Comparison of ENCODE assay signal across 21 mouse cellular contexts in the genomic region with DNA sequence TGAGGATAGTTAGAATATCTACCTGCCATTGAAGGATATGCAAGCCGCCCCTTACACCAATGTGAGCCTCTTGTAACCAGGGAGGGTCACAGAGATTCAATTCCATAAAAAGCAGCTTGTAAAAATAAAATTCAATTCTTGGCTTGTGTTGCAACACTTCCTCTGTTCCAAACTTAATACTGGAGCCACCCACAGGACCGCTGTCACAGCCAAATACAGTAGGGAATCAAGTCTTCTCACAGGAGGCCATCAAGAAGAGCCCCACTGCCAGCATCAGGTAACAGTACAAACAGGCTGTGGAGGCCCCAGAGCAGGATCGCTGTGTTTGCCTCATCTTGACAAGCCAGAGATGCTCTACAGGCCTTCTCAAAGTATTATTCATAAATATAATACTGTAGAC.
DNase-seq lines count a peak whose midpoint lies in the region; ATAC-seq and TF ChIP-seq lines count a peak whose summit lies in the region.
"Had no signal": no experiment of that assay in that cellular context is flagged by ENCODE, and none has a peak within 500 bp of the region (broad histone marks: within the 10 kb centered on the region; RNA-seq: fewer than 3 reads in every experiment).

No protein-coding gene starts in this region.

- no peak overlapping the region for H3K4me3 ChIP-seq in intestine, embryonic 16.5 days (ENCODE audit: low read length)
- no peak overlapping the region for H3K4me3 ChIP-seq in intestine, postnatal 0 days (ENCODE audit: low read depth, low read length)
- H3K4me3 ChIP-seq: embryonic facial prominence, embryonic 10.5 days; erythroblast, embryonic 14.5 days; heart, embryonic 13.5 days; hindbrain, embryonic 10.5 days; liver, embryonic 15.5 days had no signal

- H3K9ac ChIP-seq in intestine, embryonic 16.5 days (ENCODE audit: low read depth, low read length), result no peak overlapping the region
- H3K9ac ChIP-seq in intestine, postnatal 0 days (ENCODE audit: low read depth, low read length), result no peak overlapping the region
- H3K9ac ChIP-seq: heart, embryonic 13.5 days; liver, embryonic 15.5 days had no signal

- peak; percentile 88 for ATAC-seq in frontal cortex, adult (ENCODE audit: low TSS enrichment)
- ATAC-seq in intestine, embryonic 16.5 days, result 0 out of 2 replicates have a peak, but pooled peaks have one; percentile 33
- ATAC-seq in intestine, postnatal 0 days, result no peak
- ATAC-seq: forebrain, embryonic 14.5 days; inflammation-experienced regulatory T-cells, adult 6 months; lung, postnatal 0 days had no signal

- H3K4me1 ChIP-seq in intestine, embryonic 16.5 days (ENCODE audit: control insufficient read depth, insufficient read depth, low read length), result no peaks in the 10 kb centered on the region
- H3K4me1 ChIP-seq in intestine, postnatal 0 days (replicated peaks; ENCODE audit: control insufficient read depth, insufficient read depth, low read length), result no peaks in the 10 kb centered on the region
- H3K4me1 ChIP-seq: embryonic facial prominence, embryonic 10.5 days; heart, embryonic 13.5 days; hindbrain, embryonic 10.5 days; liver, embryonic 15.5 days had no signal

- WGBS in intestine, embryonic 16.5 days, result 76% methylated on average over 3 of the region's 3 CpGs
- 72% methylated on average over 3 of the region's 3 CpGs for WGBS in intestine, postnatal 0 days

- no peaks in the 10 kb centered on the region for H3K27me3 ChIP-seq in intestine, embryonic 16.5 days (replicated peaks; ENCODE audit: control insufficient read depth, insufficient read depth, low read length)
- H3K27me3 ChIP-seq in intestine, postnatal 0 days (replicated peaks; ENCODE audit: control insufficient read depth, insufficient read depth, low read length), result no peaks in the 10 kb centered on the region
- H3K27me3 ChIP-seq: heart, embryonic 13.5 days; liver, embryonic 15.5 days had no signal

- no peak for DNase-seq in frontal cortex, postnatal 14 days (ENCODE audit: low spot score in 2 of 2)
- peak; percentile 29 to 41 for DNase-seq in right cerebral cortex, postnatal 10 days (ENCODE audit: low spot score in 2 of 2)
- no peak for DNase-seq in right cerebral cortex, postnatal 25 days
- peak; percentile 65 for DNase-seq in telencephalon, adult 2 months (ENCODE audit: low read depth, low spot score)
- no peak for DNase-seq in lung, postnatal 25 days (ENCODE audit: low spot score)
- DNase-seq: adrenal gland, adult 8-10 months; cerebellum, adult 11-12 months; cerebellum, postnatal 36 days; gastrocnemius, postnatal 10 days; spleen, adult 18-20 months had no signal

- no peak overlapping the region for H3K4me2 ChIP-seq in intestine, embryonic 16.5 days (ENCODE audit: low read depth, low read length)
- H3K4me2 ChIP-seq in intestine, postnatal 0 days (replicated peaks; ENCODE audit: low read depth), result no peak overlapping the region
- H3K4me2 ChIP-seq: heart, embryonic 13.5 days; liver, embryonic 15.5 days had no signal

- TF ChIP-seq CTCF in intestine, postnatal 0 days (IDR thresholded peaks at IDR 0.05; ENCODE audit: low read depth), result no peak

- no peak overlapping the region for H3K27ac ChIP-seq in intestine, embryonic 16.5 days (ENCODE audit: low read length)
- no peak overlapping the region for H3K27ac ChIP-seq in intestine, postnatal 0 days (ENCODE audit: low read depth, low read length)
- H3K27ac ChIP-seq: embryonic facial prominence, embryonic 10.5 days; heart, embryonic 13.5 days; hindbrain, embryonic 10.5 days; liver, embryonic 15.5 days had no signal

- H3K9me3 ChIP-seq in intestine, embryonic 16.5 days (ENCODE audit: control insufficient read depth, low read length), result no peaks in the 10 kb centered on the region
- H3K9me3 ChIP-seq in intestine, postnatal 0 days (ENCODE audit: control insufficient read depth), result no peaks in the 10 kb centered on the region
- H3K9me3 ChIP-seq: embryonic facial prominence, embryonic 10.5 days; heart, embryonic 13.5 days; hindbrain, embryonic 10.5 days; liver, embryonic 15.5 days had no signal

- H3K36me3 ChIP-seq in intestine, embryonic 16.5 days (ENCODE audit: control insufficient read depth, insufficient read depth, low read length), result no peaks in the 10 kb centered on the region
- H3K36me3 ChIP-seq in intestine, postnatal 0 days (ENCODE audit: control insufficient read depth, insufficient read depth), result no peaks in the 10 kb centered on the region
- H3K36me3 ChIP-seq: embryonic facial prominence, embryonic 10.5 days; heart, embryonic 13.5 days; hindbrain, embryonic 10.5 days; liver, embryonic 15.5 days had no signal

Comparison
In these comparisons a context has a peak if more than half of its experiments do, and no peak if none do; other contexts are left out.
1. DNase-seq: peak in right cerebral cortex, postnatal 10 days (2 of 2) and telencephalon, adult 2 months (single experiment); none in frontal cortex, postnatal 14 days (0 of 2), right cerebral cortex, postnatal 25 days (single experiment) and lung, postnatal 25 days (single experiment).